Mouse (Mus musculus): ENCODE data around the gene Syvn1. TPM values are rescaled to one million over a fixed set of nuclear protein-coding genes. Genes with fewer than 3 reads are reported as not detected.

The Syvn1 gene
- polyA plus RNA-seq, 1 experiment from 2014 or later: 39.8 TPM

DNA sequence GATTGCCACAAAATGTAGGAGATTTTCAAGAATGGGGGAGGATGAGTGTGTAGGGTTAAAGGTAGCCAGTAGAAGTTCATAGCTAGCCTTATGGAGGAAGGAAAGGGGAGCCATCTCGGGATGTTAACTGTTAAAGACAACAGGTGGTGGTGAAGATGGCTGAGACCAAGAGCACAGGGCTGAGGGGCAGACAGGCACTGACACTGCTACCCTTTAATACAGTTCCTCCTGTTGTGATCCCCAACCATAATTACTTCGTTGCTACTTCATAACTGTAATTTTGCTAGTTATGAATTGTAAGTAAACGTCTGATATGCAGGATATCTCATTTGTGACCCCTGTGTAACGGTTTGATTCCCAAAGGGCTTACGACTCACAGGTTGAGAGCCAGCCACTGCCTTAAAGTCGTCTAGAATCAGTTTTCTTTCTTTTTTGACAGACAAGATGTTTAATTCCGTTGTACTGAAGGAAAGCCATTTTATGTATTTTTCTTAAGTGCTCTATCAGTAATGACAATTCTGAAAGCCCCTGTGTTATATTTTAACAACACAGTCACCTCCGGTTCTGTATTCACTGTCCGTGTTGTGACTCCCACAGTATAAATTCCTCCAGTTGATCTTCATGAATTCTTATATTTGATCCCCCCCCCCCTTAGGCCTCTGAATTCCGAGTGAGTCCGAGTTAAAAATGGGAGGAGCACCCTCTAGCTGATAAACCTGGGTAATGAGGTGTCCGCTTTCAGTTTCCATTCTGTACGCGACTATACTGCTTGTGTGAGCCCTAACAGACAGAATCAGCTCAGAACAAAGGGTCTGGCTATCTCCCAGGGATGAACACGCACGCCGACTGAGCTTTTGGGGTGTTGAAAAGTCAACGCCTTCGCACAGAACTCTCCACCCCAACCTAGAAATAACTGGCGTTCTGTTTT lies 746 bp upstream of the Syvn1 start:
- Histone ChIP-seq H3K36me3 (peaks cover 24% of the 10 kb centered on the region), H3K4me2 (peak overlapping the region; percentile 98), H3K27me3 (no peaks in the 10 kb centered on the region), H3K9me3 (no peaks in the 10 kb centered on the region), H3K9ac (peak overlapping the region; percentile 75), H3K4me1 (replicated peaks) (peaks cover 27% of the 10 kb centered on the region), H3K27ac (replicated peaks) (peak overlapping the region; percentile 99), H3K4me3 (peak overlapping the region; percentile 99)
- ATAC-seq (ENCODE audit: low FRiP score, low read depth): peak; percentile 58
- WGBS: 17% methylated on average over 20 of the region's 20 CpGs

- Histone ChIP-seq H3K36me3 (peaks cover 41% of the 10 kb centered on the region), H3K4me2 (peak overlapping the region; percentile 98), H3K27ac (replicated peaks) (peak overlapping the region; percentile 99), H3K27me3 (no peaks in the 10 kb centered on the region), H3K9ac (peak overlapping the region; percentile 78), H3K4me3 (peak overlapping the region; percentile 99), H3K4me1 (replicated peaks) (peaks cover 27% of the 10 kb centered on the region), H3K9me3 (no peaks in the 10 kb centered on the region)
- ATAC-seq (ENCODE audit: low FRiP score, low read depth): peak; percentile 4; the same call in 1 of the 2 replicates
- 2% methylated on average over 38 of the region's 44 CpGs for WGBS
These were observed 950 bp downstream of the Syvn1 start for GRCm38 (mm10) chr19:6047154-6047898.

- H3K4me2 ChIP-seq: peak overlapping the region; percentile 98
- peaks cover 46% of the 10 kb centered on the region for H3K36me3 ChIP-seq
- no peak overlapping the region for H3K27ac ChIP-seq (replicated peaks)
- peaks cover 27% of the 10 kb centered on the region for H3K4me1 ChIP-seq (replicated peaks)
- 86% methylated on average over 8 of the region's 8 CpGs for WGBS
- peak overlapping the region; percentile 99 for H3K4me3 ChIP-seq
- no peaks in the 10 kb centered on the region for H3K27me3 ChIP-seq
- H3K9ac ChIP-seq: peak overlapping the region; percentile 78
- no peaks in the 10 kb centered on the region for H3K9me3 ChIP-seq
- ATAC-seq (ENCODE audit: low FRiP score, low read depth): no peak
These were observed 1.5 kb downstream of the Syvn1 start for GRCm38 (mm10) chr19:6047899-6048166.

DNA sequence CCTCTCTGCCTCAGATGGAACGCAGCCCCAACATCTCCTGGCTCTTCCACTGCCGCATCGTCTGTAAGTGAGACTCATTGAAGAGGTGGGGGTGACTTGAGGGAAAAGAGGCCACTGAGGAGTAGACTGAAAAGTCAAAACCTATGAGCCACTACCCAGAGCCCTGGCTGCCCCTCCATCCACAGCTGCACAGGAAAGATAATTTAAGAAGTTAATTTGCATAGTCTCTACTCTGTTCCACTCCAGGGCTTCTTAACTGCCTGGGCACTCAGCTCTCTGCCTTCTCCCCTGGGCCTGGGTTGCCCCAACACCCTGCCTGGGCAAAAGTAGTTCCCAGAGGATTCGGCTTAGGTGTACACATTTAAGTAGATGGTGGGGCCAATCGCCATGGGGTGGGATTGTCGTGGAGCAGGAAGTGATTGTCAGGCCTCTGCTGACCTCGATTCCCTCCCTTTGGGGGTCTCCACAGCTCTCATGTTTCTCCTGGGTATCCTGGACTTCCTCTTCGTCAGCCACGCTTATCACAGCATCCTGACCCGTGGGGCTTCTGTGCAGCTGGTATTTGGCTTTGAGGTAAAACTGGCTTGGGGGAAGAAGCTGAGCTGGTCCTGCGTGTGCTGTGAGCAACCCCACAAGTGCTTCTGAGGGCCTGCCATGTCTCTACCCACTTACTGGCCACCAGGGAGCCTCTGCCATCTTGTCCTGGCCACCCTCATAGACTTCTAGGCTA lies 2.5 kb downstream of the Syvn1 start:
- ATAC-seq (ENCODE audit: low FRiP score, low read depth): no peak
- H3K27ac ChIP-seq (replicated peaks): no peak overlapping the region
- H3K4me2 ChIP-seq: 0 out of 2 replicates have a peak overlapping the region, but pooled peaks have one; percentile 98
- H3K27me3 ChIP-seq: no peaks in the 10 kb centered on the region
- no peak overlapping the region for H3K9ac ChIP-seq
- no peak overlapping the region for H3K4me3 ChIP-seq
- no peaks in the 10 kb centered on the region for H3K9me3 ChIP-seq
- WGBS: 91% methylated on average over 11 of the region's 11 CpGs
- H3K4me1 ChIP-seq (replicated peaks): peaks cover 27% of the 10 kb centered on the region
- H3K36me3 ChIP-seq: peaks cover 57% of the 10 kb centered on the region

- H3K4me2 ChIP-seq: no peak overlapping the region
- no peak for ATAC-seq (ENCODE audit: low FRiP score, low read depth)
- no peaks in the 10 kb centered on the region for H3K27me3 ChIP-seq
- H3K36me3 ChIP-seq: peaks cover 69% of the 10 kb centered on the region
- H3K4me3 ChIP-seq: no peak overlapping the region
- WGBS: 86% methylated on average over 7 of the region's 7 CpGs
- H3K9ac ChIP-seq: no peak overlapping the region
- peaks cover 26% of the 10 kb centered on the region for H3K4me1 ChIP-seq (replicated peaks)
- no peak overlapping the region for H3K27ac ChIP-seq (replicated peaks)
- H3K9me3 ChIP-seq: no peaks in the 10 kb centered on the region
These were observed 6.1 kb downstream of the Syvn1 start for GRCm38 (mm10) chr19:6052516-6052915.

- H3K9ac ChIP-seq: no peak overlapping the region
- peaks cover 58% of the 10 kb centered on the region for H3K36me3 ChIP-seq
- no peak overlapping the region for H3K4me3 ChIP-seq
- no peaks in the 10 kb centered on the region for H3K9me3 ChIP-seq
- 88% methylated on average over 5 of the region's 5 CpGs for WGBS
- ATAC-seq (ENCODE audit: low FRiP score, low read depth): no peak
- H3K4me2 ChIP-seq: no peak overlapping the region
- H3K27me3 ChIP-seq: no peaks in the 10 kb centered on the region
- no peak overlapping the region for H3K27ac ChIP-seq (replicated peaks)
- H3K4me1 ChIP-seq (replicated peaks): peaks cover 23% of the 10 kb centered on the region
These were observed 7.9 kb downstream of the Syvn1 start for GRCm38 (mm10) chr19:6054296-6054695.

DNA sequence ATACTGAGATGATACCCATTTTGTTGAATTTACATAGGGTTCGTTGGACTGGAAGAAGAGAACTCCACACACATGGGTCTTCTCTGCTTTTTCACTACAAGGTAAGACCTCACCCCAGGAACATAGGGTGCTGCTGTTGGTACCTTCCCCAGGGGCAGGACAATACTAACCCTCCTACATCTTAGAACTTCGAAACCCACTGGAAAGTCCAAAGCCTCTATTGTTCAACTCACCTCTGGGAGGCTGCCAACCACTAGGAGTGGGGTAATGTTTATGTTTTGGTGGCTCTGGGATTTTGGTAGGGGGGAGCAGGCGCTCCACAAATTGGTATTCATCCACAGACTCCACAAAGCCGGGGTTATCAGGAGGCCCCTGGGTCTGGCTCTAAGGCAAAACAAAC lies 10.3 kb downstream of the Syvn1 start:
- peak overlapping the region; percentile 92 for H3K4me3 ChIP-seq
- peaks cover 38% of the 10 kb centered on the region for H3K36me3 ChIP-seq
- 60% methylated on average over 4 of the region's 4 CpGs for WGBS

DNA sequence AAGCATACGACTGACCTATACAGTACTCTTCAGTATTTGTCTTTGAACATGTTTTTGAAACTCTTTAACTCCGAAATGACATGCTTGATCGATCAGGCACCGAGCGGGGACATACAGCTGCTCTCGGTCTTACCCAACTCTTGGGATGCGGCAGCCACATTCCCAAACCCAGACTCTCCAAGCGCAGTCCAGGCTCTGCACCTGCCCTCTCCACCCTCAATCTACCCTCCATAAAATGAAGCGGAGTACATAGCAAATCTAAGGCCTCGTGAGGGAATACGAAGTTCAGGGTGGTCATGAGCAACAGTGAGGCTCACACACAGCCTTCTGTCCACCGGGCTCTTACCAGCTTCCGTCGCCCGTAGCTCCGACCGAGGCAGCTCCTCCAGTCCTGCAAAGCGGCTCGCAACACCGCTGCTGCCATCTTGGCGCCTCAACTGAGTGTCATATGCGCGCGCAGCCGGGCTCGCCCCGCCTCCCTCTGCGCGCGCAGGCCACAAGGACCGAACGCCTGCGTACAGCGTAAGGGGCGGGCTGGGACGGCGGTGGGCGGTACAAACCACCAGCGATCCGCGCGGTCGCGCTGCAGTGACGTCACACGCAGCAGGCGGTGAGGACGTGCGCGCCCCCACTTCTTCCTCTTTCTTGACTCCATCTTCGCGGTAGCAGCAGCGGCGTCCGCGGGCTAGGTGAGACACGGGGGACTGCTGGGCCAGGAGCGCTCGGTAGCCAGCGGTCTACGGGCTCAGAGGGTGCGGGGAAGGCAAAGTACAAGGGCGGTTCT lies 11.1 kb downstream of the Syvn1 start, which contains the start of the genes Mrpl49 and Fau:
Mrpl49 (minus strand) TSS at position 473 of the 784 bp plus-strand sequence.
Fau (plus strand) TSS at position 532 of the 784 bp plus-strand sequence.
- peak; percentile 90 for ATAC-seq (ENCODE audit: low FRiP score, low read depth)
- Histone ChIP-seq H3K4me3 (peak within 1 kb of the TSS; percentile 92), H3K27ac (replicated peaks) (peak within 1 kb of the TSS; percentile 88), H3K36me3 (peaks cover 30% of the 10 kb centered on the region), H3K9ac (peak within 1 kb of the TSS; percentile 89), H3K4me1 (replicated peaks) (peaks cover 37% of the 10 kb centered on the region), H3K27me3 (no peaks in the 10 kb centered on the region), H3K9me3 (no peaks in the 10 kb centered on the region), H3K4me2 (peak within 1 kb of the TSS; percentile 88)
- under 1% methylated on average over 63 of the region's 63 CpGs for WGBS

More for the DNA sequence above, 10.3 kb downstream of the Syvn1 start:
- H3K27me3 ChIP-seq: no peaks in the 10 kb centered on the region
- H3K27ac ChIP-seq (replicated peaks): no peak overlapping the region
- peak overlapping the region; percentile 88 for H3K4me2 ChIP-seq
- peak overlapping the region; percentile 89 for H3K9ac ChIP-seq
- no peaks in the 10 kb centered on the region for H3K9me3 ChIP-seq
- peaks cover 28% of the 10 kb centered on the region for H3K4me1 ChIP-seq (replicated peaks)
- no peak for ATAC-seq (ENCODE audit: low FRiP score, low read depth)

DNA sequence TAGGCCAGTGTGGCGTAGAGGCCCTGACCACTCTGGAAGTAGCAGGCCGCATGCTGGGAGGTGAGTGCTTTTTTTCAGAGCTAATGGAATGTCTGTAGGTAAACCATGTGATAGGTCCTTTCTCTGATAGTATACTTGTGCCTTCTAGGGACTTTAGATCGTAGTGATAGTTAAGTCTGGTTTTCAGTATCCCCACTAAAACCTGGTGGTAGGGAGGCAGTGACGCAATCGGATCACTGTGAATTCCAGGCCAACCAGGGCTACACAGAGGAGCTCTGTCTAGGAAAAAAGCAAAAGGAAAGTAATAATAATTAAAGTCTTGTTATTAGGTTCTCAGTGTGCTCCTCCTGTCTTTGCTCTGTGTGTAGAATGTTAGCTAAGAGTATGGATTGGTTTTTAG lies 12.1 kb downstream of the Syvn1 start:
- H3K36me3 ChIP-seq: peaks cover 20% of the 10 kb centered on the region
- 39% methylated on average over 5 of the region's 5 CpGs for WGBS
- no peaks in the 10 kb centered on the region for H3K27me3 ChIP-seq
- H3K9me3 ChIP-seq: no peaks in the 10 kb centered on the region
- ATAC-seq (ENCODE audit: low FRiP score, low read depth): no peak
- peak overlapping the region; percentile 88 for H3K4me2 ChIP-seq
- H3K27ac ChIP-seq (replicated peaks): peak overlapping the region; percentile 88; the same call in 1 of the 2 replicates
- peaks cover 47% of the 10 kb centered on the region for H3K4me1 ChIP-seq (replicated peaks)
- peak overlapping the region; percentile 92 for H3K4me3 ChIP-seq
- H3K9ac ChIP-seq: peak overlapping the region; percentile 88

DNA sequence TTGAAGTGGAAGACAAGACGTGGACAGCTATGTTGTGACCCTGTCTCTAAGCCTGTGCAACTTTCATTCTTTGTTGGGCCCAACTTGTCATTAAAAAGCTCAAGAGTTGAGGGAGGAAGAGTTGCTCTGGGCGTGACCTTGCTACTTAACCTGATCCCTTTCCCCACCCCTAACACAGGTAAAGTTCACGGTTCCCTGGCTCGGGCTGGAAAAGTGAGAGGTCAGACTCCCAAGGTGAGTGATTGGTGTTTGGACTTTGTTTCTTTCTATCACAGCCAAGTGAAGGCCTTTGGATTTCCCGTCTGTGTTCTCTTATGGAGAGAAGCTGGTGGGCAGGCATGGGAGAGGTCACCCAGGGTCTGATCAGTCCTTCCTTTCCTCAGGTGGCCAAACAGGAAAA lies 12.6 kb downstream of the Syvn1 start:
- H3K36me3 ChIP-seq: peaks cover 15% of the 10 kb centered on the region
- H3K9ac ChIP-seq: peak overlapping the region; percentile 88
- ATAC-seq (ENCODE audit: low FRiP score, low read depth): no peak
- H3K4me2 ChIP-seq: peak overlapping the region; percentile 88
- H3K27ac ChIP-seq (replicated peaks): no peak overlapping the region
- H3K9me3 ChIP-seq: no peaks in the 10 kb centered on the region
- H3K4me1 ChIP-seq (replicated peaks): peaks cover 51% of the 10 kb centered on the region
- peak overlapping the region; percentile 92 for H3K4me3 ChIP-seq
- H3K27me3 ChIP-seq: no peaks in the 10 kb centered on the region
- 89% methylated on average over 5 of the region's 5 CpGs for WGBS

DNA sequence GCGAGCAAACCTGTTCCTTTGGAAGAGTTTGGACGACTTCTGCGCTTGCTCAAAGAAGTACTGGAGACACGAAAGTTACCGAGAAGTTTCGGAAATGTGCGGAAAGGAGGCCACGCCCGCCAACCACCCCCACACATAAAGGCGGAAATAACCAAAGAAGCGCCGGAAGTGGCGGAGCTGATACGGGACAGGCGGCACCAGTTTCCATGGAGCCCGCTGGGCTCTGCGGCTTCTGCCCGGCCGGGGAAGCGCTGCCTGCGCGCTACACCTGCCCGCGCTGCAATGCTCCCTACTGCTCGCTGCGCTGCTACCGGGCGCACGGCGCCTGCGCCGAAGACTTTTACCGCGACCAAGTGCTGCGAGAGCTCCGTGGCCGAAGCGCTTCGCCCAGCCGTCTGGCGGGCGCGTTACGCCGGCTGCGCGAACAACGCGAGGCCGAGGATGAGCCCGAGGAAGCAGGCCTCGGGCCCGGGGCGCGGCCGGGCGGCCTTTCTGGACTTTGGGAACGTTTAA lies 14.7 kb downstream of the Syvn1 start, which contains the start of gene Znhit2:
Znhit2 (plus strand) TSS at position 172 of the 513 bp plus-strand sequence.
- WGBS: under 1% methylated on average over 58 of the region's 58 CpGs
- Histone ChIP-seq H3K4me2 (peak within 1 kb of the TSS; percentile 99), H3K4me1 (replicated peaks) (peaks cover 62% of the 10 kb centered on the region), H3K4me3 (peak within 1 kb of the TSS; percentile 93), H3K9me3 (no peaks in the 10 kb centered on the region), H3K36me3 (peaks cover 4% of the 10 kb centered on the region; the same call in 1 of the 2 replicates), H3K9ac (peak within 1 kb of the TSS; percentile 98), H3K27ac (replicated peaks) (peak within 1 kb of the TSS; percentile 93), H3K27me3 (no peaks in the 10 kb centered on the region)
- peak; percentile 67 for ATAC-seq (ENCODE audit: low FRiP score, low read depth)

Data from hindbrain, embryonic 15.5 days (tissue).